Mouse (Mus musculus) ES-Bruce4 (cell line): ENCODE measurements around the gene Rbbp6.

ENCODE experiments used
- CTCF ChIP-seq: IDR thresholded peaks from one replicate; pipeline ENCODE4 v1.8.1; 2011; ENCODE audit warnings: low read depth, low read length
- EP300 ChIP-seq: IDR thresholded peaks from 2 replicates; pipeline ENCODE4 v1.6.1; 2011; ENCODE audit warnings: low read depth, low read length; ENCODE audit not compliant: insufficient read depth
- POLR2A ChIP-seq: IDR thresholded peaks from one replicate; pipeline ENCODE4 v1.8.1; 2011; ENCODE audit warnings: low read length; ENCODE audit not compliant: insufficient read depth

- TF ChIP-seq EP300 (no peak), CTCF (no peak), POLR2A (no peak)
Measured at GRCm38 (mm10) chr7:122999871-123000396, 34.4 kb downstream of the Rbbp6 start.
